Mouse (Mus musculus): ENCODE measurements around the gene Kri1.
"Not testable (repeated sequence)": the region's sequence is repeated elsewhere in the genome, so short reads cannot be mapped to it uniquely, and the experiment has no call there.

Gene Kri1

DNA sequence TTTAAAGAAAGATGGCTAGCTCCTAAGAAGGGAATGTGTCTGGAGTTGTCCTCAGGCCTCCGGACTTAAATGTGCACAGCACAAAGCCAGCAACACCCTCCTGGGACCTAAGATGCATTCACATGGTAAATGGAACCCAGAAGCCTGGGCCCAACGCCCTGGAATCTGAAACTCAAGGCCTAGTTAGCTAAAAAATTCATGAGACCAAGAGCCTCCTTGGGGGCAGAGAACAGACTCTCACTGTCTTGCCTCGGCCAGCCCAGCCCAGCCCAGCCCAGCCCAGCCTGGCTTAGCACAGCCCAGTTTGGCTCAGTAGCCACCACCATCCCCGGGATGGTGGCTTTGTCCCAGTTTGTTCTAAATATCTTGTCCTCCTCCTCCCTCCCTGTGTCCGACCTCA, 27.7 kb upstream of the Kri1 start:
- no peak for DNase-seq (ENCODE audit: low read depth, low spot score)

DNA sequence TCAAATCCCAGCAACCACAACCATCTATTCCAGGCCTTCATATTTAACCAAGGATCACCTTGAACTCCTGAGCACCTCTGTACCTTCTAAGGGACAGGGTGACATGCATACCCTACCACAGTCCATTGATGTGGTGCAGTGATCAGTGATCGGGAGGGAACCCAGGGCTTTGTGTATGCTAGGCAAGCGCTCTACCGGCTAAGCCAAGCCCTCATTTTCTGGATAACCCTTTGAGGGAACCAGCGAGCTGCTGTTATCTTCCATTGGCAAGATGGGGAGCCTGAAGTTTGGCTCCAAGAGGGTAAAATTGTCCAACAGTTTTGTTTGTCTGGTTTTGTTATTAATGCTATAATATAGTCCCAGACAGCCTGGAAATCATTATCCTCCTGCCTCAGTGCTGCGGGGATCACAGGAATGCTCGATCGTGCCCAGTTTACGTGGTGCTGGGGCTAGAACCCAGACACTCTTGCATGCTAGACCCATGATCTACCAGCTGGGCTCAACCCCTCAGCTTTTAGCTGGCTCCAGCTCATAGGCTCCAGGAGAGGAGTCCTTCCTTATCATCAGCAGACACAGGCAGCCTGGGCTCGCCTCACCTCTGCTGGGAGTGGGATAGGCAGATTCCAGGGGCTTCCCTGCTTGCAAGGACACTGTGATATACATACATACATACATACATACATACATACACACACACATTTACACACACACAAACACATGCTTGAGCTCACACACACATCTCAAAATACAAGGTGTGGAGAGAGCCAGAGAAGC, 26.8 kb upstream of the Kri1 start:
- no peak for DNase-seq (ENCODE audit: low read depth, low spot score)

DNA sequence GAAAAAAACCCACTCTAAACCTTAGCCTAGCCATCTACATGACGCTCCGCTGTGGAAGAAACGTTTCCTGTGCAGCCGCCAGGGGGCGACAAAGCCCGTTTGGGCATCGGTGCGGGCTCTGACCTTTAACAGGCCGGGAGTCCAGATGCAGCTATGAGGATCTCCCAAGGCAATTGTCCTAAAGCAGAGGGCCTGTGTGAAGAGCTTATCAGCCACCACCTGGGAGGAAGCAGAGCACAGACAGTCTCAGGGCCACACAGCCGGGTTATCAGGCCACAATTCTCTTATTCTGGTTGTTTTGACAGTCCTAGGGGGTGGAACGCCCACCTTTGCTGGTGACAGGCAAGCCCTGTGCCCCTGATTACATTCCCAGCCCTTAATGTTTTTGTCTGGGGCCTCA, 25.6 kb upstream of the Kri1 start:
- DNase-seq (ENCODE audit: low read depth, low spot score): peak; percentile 80

DNA sequence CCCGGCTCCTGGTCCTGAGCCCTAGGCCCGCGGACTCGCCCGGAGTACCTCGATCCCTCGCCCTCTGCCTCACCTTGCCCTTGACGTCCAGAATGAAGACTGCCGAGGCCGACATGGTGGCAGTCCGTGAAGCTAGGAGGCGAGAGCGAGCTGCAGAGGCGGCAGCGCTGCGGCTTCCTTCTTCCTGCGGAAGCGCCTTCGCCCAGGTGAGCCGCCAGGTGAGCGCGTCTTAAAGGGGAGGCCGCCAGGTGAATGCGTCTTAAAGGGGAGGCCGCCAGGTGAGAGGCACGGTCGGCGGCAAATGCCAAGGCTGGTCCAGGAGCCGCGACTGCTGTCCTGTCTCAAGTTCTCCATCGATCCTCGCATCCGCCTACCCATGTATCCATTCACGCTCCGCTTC, 24.4 kb upstream of the Kri1 start, which contains the start of gene Ap1m2:
Gene Ap1m2, minus strand, starts transcription at position 204 of the 400 bp plus-strand sequence.
- DNase-seq (ENCODE audit: low read depth, low spot score): no peak

DNA sequence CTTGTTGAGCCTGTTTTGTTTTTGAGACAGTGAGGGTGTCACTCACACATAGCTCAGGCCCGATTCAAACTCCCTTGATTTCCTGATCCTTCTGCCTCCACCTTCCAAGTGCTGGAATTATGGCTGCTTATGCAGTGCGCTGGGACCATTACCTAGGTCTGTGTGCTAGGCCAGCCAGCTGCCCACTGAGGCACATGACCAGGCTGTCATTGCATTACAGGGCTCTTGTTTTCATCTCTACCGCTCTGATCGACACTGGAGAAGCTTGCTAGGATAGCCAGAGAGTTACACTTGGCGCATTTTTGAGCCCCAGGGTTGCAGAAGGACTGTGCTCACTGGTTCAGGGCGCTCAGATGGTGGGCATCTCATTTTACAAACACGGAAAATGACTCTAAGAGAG, 23.9 kb upstream of the Kri1 start:
- DNase-seq (ENCODE audit: low read depth, low spot score): no peak

DNA sequence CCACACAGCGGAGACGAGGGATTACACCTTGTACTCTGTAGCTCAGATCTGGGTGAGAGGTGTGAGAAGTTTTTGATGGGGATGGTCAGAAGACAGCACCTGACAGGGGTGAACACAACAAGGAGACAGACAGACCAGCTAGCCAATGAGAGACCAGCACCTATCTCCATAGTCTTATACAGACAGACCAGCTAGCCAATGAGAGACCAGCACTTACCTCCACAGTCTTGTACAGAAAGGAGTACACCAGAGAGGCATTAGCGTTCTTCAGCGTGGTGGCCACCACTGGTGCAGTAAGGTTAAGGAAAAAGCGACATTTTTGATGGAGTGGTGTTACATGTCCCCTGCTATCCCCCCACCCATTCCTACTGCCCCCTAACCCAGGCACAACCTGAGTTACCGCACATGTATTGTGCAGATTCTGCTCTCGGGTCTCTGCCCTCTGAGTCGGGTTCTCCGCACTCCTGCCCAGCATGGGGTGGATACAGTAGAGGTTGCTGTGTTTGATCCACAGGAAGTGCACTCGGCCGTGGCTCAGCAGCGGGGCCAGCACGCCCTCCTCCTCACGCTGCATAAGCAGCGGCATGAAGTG, 21.5 kb upstream of the Kri1 start:
- peak; percentile 71 for DNase-seq (ENCODE audit: low read depth, low spot score)

DNA sequence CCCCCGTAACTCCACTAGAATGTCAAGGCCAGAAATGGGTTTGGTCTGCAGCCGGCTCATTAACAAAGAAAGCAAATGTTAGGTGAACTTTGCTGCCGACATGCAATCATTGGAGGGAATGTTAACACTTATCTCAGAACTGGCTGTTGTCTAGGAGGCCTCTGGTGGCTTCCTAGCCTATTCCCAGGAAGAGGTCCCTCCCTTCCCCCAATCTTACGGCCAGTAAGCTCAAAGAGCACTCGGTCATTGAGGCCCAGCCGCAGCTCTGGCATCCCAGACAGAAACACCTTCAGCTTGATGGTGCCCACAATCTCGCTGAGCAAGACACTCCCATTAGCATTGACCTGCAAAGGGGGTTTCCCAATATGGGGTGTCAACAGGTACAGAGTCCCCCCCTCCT, 17.3 kb upstream of the Kri1 start:
- no peak for DNase-seq (ENCODE audit: low read depth, low spot score)

DNA sequence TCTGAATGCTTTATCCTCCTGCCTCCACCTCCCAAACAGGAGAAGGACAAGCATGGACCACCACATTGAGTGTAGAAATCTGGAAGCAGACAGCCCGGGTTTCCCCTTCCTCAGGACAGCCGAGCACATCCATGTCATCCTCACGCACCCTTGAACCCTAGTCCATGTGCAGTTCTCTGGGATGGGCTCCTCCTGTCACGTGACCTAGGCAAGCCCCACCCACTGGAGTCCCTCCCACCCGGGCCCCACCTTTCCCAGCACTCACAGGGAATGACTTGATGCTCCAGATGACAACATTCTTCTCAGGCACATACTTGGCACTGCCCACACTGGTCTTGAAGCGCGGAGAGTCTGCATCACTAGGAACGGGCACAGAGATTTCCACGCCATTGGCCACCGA, 11.2 kb upstream of the Kri1 start:
- no peak for DNase-seq (ENCODE audit: low read depth, low spot score)

DNA sequence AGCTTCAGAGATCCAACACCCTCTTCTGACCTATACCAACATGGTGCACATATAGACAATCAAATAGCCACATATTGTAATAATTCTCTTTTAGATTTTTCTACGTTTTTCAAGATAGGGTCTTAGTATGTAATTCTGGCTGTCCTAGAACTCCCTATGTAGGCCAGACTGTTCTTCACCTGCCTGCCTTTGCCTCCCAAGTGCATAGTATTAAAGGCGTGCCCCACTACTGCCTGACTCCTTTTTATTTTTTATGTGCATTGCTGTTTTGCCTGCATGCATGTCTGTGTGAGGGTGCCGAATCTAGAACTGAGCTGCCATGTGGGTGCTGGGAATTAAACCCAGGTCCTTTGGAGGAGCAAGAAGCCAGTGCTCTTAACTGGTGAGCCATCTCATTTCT, 4.5 kb upstream of the Kri1 start:
- no peak for DNase-seq (ENCODE audit: low read depth, low spot score)

DNA sequence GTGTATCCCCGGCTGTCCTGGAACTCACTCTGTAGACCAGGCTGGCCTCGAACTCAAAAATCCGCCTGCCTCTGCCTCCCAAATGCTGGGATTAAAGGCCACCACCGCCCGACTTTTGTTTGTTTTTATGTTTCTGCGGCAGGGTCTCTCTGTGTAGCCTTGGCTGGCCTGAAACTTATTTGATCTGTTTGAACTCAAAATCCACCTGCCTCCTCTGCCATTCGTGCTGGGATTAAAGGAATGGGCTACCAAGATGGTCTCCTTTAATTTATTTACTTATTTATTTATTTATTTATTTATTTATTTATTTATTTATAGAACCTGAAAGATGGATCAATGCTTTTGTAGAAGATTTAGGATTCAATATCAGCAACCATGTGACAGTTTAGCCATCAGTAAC, 4.1 kb upstream of the Kri1 start:
- not testable (repeated sequence) for DNase-seq (ENCODE audit: low read depth, low spot score)

DNA sequence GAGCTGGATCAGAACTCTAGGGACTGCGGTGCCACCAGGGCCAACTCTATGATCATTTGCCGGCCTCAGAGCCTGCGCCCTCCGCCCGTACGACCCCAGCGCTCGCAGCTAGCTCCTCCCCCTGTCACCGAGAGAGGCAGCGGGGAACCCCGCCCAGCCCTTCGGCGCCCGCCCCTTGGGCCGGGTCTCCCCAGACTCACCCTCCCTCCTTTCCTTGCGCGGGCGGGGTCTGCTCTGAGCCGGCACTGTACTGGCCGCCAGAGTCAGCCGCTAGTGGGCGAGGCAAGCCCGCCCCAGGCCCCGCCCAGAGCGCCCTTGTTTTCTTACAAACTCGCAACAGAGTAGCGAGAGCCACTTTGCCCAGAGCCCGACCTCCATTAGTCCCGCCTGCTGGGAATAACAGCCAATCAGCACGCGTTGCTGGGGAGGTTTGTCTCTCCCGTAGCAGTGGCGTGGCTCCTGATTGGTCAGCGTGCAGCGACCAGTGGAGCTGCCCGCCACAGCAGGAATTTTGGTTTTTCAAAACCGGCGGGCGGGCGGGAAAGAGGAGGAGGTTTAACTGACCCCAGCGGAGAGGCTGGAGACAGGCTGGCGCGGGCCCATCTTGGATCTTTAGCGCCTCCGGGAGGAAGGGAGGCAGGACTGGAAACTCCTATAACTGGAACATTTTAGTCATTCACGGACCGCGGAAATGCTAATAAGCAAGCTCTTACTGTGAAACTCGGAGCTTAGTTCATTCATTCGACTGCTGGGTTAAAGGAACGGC, 3.4 kb upstream of the Kri1 start, which contains the start of gene Cdkn2d:
Gene Cdkn2d, minus strand, starts transcription at position 386 of the 766 bp plus-strand sequence.
- peak; percentile 100 for DNase-seq (ENCODE audit: low read depth, low spot score)

DNA sequence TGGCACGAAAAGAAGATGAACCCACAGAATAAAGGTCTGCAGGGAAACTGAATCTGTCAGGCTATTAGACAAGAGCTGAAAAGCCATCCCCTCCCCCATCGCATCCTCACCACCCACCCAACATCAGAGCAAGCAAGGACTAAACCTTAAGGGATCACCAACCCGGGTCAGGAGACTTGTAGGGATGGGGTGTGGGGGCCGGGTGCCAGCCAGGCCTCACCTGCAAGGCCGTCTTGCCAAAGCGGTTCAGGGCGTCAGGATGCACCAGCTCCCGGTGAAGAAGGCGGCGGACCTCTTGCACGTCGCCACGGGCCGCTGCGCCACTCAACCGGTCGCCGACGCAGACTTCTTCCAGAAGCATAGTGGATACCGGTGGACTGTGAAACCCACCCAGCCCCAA, 2.8 kb upstream of the Kri1 start:
- no peak for DNase-seq (ENCODE audit: low read depth, low spot score)

DNA sequence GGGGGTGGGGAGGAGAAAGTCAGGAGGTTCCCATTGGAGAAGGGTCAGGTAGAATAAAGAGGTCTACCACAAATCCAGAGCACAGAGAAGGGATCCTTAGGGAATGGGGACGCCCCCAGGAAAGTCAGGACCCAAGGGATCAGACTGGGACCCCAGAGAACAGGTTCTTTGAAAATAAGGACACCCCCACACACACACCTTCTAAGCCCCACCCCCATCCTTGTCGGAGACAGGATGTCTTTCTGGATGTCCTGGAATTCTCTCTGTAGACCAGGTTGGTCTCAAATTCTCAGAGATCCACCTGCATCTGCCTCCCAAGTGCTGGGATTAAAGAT, 1.5 kb upstream of the Kri1 start:
- no peak for DNase-seq (ENCODE audit: low read depth, low spot score)

DNA sequence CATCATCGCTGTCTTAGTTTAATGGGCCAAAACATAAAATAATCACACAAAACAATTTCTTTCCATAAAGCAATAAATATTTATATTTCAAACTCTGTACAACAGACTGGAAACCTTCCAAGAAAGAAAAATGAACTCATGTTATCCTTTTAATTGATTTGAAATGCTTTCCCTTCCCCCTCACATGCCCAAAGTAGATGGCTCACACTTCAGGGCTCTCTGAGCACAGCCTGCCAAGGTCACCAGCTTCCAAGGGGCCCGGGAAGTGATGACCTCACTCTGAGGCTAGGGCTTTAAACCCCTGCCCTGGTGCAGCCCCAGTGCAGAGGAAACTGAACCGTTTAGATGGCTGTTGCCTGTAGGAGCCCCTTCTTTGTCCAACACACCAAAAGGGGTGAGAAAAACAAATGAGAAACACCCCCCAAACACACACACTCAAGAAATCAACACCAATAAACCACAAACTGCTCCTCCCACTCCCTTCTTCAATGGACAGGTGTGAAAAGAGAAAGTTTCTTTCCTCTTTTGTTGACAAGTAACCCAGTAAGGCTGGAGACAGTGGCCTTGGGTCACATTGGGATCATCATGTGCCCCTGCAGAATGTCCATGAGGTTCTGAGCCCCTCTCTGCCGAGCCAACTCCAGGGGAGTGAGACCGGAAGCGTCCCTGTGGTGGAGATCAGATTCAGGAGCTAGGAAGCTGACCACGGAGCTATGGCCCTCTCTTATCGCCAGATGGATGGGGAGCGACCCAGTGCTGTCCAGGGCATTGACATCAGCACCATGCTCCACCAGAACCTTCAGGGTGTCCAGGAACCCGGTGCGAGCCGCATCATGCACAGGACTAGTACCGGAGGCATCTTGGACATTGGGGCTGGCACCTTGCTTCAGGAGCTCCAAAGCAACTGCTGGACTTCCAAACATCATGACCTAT, 901 bp upstream of the Kri1 start:
- DNase-seq (ENCODE audit: low read depth, low spot score): no peak

DNA sequence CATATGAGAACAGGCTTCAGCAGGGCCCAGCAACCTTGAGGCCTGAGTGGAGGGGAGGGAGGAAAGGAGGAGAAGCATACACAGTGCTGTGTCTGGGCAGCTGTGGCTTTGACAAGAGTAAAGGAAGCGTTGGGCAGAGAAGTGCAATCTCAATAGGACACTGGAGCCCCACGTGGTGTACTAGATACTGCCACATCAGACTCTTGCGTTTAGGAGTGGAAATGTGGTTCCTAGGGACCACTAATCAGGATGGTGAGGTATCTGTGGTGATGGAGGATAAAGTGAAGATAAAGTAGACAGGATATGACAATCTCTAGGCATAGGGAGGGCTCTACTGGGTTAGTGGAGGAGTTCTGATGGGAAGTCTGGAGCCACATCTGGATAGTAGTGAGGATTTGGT, 1.0 kb downstream of the Kri1 start:
- DNase-seq (ENCODE audit: low read depth, low spot score): no peak

DNA sequence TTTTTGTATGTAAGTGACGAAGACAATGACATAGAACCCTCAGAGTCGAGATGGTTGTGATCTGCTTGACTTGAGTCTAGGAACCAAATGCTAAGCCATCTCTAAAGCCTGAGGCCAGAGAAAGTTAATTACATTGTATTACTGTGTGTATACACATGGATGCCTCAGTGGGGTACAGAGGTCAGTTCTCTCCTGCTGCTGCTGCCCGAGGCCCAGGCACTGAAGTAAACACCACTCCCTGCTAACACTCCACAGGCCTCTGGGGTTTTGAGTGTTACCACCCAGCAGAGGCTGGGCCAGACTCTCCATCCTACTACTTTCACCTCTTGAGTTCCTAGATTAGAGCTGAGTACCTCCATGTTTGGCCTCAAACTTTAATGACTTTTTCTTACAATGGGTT, 3.8 kb downstream of the Kri1 start:
- DNase-seq (ENCODE audit: low read depth, low spot score): no peak

DNA sequence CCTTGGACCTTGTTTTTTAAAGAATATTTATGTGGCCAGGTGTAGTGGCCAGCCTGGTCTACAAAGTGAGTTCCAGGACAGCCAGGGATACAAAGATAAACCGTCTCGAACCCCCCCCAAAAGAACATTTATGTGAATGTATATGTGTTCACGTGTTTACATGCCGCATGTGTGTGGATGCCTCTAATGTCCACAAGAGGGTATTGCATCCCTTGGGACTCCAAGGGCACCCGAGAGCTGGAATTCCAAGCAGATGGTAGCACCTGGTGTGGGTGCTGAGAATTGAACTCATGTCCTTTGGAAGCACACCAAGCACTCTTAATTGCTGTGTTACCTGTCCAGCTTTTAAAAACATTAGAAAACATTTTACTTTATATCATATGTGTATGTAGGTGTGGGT, 4.2 kb downstream of the Kri1 start:
- no peak for DNase-seq (ENCODE audit: low read depth, low spot score)

DNA sequence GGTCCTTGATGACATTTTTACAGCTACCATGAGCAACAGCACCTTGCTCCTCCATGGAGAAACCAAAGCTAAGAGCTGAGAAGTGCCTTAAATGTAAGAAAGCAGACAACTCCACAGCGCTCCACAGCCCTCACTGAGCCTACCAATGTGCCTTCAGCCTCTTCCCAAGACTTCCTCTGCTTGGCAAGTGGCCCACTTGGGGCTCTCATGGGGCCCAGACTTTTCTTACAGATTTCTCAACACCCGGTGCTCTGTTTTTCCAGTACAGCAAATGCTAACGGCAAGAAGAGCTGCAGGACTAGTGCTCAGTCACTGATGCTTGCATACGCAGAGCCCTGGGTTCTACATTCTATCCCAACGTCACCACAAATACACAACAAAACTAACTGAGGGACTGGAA, 10.0 kb downstream of the Kri1 start:
- no peak for DNase-seq (ENCODE audit: low read depth, low spot score)

DNA sequence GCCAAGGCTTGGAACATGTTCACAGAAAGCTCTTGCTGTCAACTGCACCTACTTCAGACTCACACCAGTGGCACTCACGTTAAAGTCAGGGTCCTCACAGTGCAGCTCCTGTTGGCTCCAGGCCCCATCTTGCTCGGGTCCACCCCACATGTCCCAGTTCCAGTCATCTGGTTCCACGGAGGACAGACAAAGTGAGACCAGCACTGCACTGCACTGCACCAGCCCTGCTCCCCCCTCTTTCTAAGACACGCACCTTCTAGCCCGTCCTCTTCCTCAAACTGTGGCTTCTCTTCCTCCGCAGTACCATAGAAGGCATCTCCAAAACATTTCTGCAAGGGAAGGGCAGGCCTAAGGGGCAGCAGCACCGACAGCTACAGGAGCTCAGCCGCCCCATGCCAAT, 11.5 kb downstream of the Kri1 start:
- no peak for DNase-seq (ENCODE audit: low read depth, low spot score)

DNA sequence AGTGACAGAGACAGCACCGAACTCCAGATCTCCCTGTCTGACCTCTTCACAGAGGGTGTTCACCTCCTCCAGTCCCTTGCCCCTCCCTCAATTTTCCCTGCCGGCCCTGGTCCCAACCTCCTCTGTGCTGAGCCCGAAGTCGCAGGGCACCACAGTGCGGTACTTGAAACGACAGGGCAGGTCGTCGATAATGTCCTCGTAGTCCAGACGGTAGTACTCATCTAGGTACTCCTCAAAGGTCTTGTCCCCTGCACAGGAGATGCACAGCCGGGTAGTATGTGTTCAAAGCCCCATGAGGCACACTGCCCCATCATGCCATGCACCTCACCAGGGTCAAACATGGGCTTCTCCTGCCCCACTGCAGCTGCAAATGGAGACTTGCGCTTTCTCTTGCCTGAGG, 12.0 kb downstream of the Kri1 start:
- DNase-seq (ENCODE audit: low read depth, low spot score): no peak

DNA sequence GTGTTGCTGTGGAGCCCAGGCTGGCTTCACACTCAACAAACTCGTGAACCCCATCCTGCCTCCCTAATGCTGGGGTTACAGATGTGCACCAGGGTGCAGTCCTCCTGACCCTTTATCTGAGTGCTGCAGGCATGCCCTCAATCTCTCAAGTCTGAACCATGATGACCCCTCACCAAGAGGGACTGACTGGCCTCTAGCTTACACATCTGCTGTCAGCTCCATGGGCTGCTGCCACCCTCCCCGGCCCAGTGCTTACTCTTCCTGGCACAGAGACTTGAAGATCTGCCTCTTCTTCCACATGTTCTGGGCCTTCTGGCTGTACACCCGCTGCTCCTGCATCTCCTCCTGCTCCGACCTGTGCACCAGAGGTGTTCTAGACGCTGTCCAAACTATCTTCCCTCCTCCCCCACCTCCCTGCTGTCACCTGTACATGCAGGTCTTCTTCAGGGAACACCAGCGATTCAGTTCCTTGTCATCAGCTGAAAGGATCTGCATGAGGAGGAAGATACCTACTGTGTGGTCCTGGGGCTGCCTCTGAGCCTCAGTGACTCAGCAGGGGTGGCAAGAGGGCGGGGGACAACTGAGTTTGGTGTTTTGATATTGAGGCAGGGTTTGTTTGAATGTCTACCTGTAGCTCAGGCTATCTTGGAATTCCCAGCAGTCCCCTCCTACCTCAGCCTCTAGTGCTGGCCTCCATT, 12.6 kb downstream of the Kri1 start:
- DNase-seq (ENCODE audit: low read depth, low spot score): no peak
